Mouse (Mus musculus) CH12.LX (cell line): ENCODE data around the gene Gm4969.

Experiments
- CTCF ChIP-seq, 2 experiments: IDR thresholded peaks in 1 of 2; conservative IDR thresholded peaks in 1 of 2; 2 replicates each; pipeline ENCODE4 v1.5.1; 2011 to 2012; ENCODE audit warnings: low read depth in 2 of 2, low read length in 2 of 2, improper control_type of control experiment in 1 of 2, inconsistent platforms in 1 of 2, mild to moderate bottlenecking in 1 of 2, moderate library complexity in 1 of 2
- E2F4 ChIP-seq: IDR thresholded peaks from 2 replicates; pipeline ENCODE4 v1.6.1; 2011; ENCODE audit warnings: low read depth, low read length, improper control_type of control experiment; ENCODE audit not compliant: insufficient replicate concordance
- MAX ChIP-seq: IDR thresholded peaks from 2 replicates; pipeline ENCODE4 v1.6.1; 2011; ENCODE audit warnings: low read length, improper control_type of control experiment
- MEF2A ChIP-seq: IDR thresholded peaks from 2 replicates; pipeline ENCODE4 v1.6.1; 2014; ENCODE audit warnings: low read depth, mild to moderate bottlenecking, inconsistent platforms, low read length, improper control_type of control experiment, borderline replicate concordance
- NELFE ChIP-seq: IDR thresholded peaks from 2 replicates; pipeline ENCODE4 v1.6.1; 2011; ENCODE audit warnings: low read depth, low read length, improper control_type of control experiment
- POLR2A ChIP-seq: IDR thresholded peaks from 2 replicates; pipeline ENCODE4 v1.6.1; 2011; ENCODE audit warnings: low read depth, mild to moderate bottlenecking, improper control_type of control experiment, low read length
- POLR2AphosphoS2 ChIP-seq: IDR thresholded peaks from 2 replicates; pipeline ENCODE4 v1.6.1; 2011; ENCODE audit warnings: low read depth, low read length, improper control_type of control experiment
- RCOR1 ChIP-seq: conservative IDR thresholded peaks from 2 replicates; pipeline ENCODE4 v1.6.1; 2012; ENCODE audit warnings: low read depth, mild to moderate bottlenecking, inconsistent platforms, low read length, improper control_type of control experiment
- USF1 ChIP-seq: IDR thresholded peaks from 2 replicates; pipeline ENCODE4 v1.6.1; 2014; ENCODE audit warnings: low read depth, mild to moderate bottlenecking, inconsistent platforms, low read length, improper control_type of control experiment
- ZKSCAN1 ChIP-seq: IDR thresholded peaks from 2 replicates; pipeline ENCODE4 v1.6.1; 2012; ENCODE audit warnings: low read depth, inconsistent platforms, low read length, improper control_type of control experiment, borderline replicate concordance

- TF ChIP-seq RCOR1, result no peak
- TF ChIP-seq CTCF (conservative IDR thresholded peaks at IDR 0.05 in 1 of 2, IDR thresholded peaks at IDR 0.05 in 1 of 2; ENCODE audit: low read depth in 2 of 2, low read length in 2 of 2), result peak; percentile 36 to 61; a peak in 3 of 4 replicates
- no peak for TF ChIP-seq POLR2AphosphoS2
- no peak for TF ChIP-seq MEF2A
- TF ChIP-seq POLR2A, result no peak
- no peak for TF ChIP-seq USF1
- no peak for TF ChIP-seq MAX
- no peak for TF ChIP-seq ZKSCAN1
- TF ChIP-seq NELFE, result no peak
- no peak for TF ChIP-seq E2F4
These were observed 44.7 kb downstream of the Gm4969 start for GRCm38 (mm10) chr7:19073504-19073903.
